Mouse (Mus musculus) small intestine, adult 2 months (tissue): ENCODE results near the gene Slc25a28.

Experiments
- CTCF ChIP-seq: fragments of 200-500 bp; IDR thresholded peaks from 2 replicates; pipeline ENCODE4 v1.5.1; 2012; ENCODE audit warnings: low read depth, mild to moderate bottlenecking, control low read depth, inconsistent platforms, low read length, moderate library complexity, mixed read lengths; ENCODE audit not compliant: insufficient replicate concordance, insufficient read length; ENCODE audit errors: extremely low read depth
- POLR2A ChIP-seq: fragments of 200-500 bp; IDR thresholded peaks from 2 replicates; pipeline ENCODE4 v1.6.1; 2012; ENCODE audit warnings: low read depth, mild to moderate bottlenecking, control low read depth, inconsistent platforms, low read length, moderate library complexity

DNA sequence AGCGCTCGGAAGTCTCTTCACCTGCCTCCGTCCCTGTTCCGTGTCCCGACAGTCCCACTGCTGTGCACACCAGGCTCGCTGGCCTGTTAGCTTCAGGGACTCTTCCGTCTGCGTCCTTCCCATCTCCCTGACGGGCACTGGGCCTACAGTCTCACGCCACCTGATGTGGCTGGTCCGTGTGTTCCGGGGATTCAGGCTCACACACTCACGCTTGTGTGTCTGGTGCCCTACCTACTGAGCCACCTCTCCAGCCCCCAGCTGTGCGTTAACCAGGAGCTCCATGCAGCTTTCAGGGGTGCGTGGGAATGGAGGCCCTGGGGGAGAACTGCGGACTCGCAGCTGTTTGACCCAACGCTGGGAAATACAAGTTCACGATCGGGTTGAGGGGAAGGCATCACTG, 49.5 kb upstream of the Slc25a28 start:
- TF ChIP-seq POLR2A, result no peak
- no peak for TF ChIP-seq CTCF
